Mouse (Mus musculus) ES-E14 (cell line): ENCODE measurements at regions not wholly inside any gene's neighbourhood (a gene's known extent, or its start where the extent isn't known, plus 50 kb on each side); places are given as distances from the start of the nearest gene placed in this dataset.

Experiments used
- DNase-seq: peaks from one replicate; pipeline ENCODE4 v3.0.0-alpha.2; 2013; ENCODE audit warnings: low read depth, low spot score
- H3K27ac ChIP-seq: 2 replicates; pipeline ENCODE4 v1.5.1; 2012; ENCODE audit warnings: low read depth, mild to moderate bottlenecking, low read length, moderate library complexity, mixed read lengths; ENCODE audit not compliant: poor library complexity, insufficient read depth, severe bottlenecking
- H3K36me3 ChIP-seq: 2 replicates; pipeline ENCODE4 v1.6.1; 2012; ENCODE audit warnings: mild to moderate bottlenecking, low read length, moderate library complexity, mixed read lengths; ENCODE audit not compliant: control insufficient read depth, poor library complexity, insufficient read depth, severe bottlenecking
- H3K4me1 ChIP-seq, 2 experiments: fragments of 150-350 bp in 1 of 2; sonication (generic) in 1 of 2; 2 replicates each; pipeline ENCODE4 v1.6.1; 2012; ENCODE audit warnings: low read length in 2 of 2, mild to moderate bottlenecking in 1 of 2, mixed read lengths in 1 of 2; ENCODE audit not compliant: control insufficient read depth in 2 of 2, insufficient read depth in 2 of 2, poor library complexity in 1 of 2
- H3K4me3 ChIP-seq, 2 experiments: fragments of 150-350 bp in 1 of 2; sonication (generic) in 1 of 2; 2 replicates each; pipeline ENCODE4 v1.5.1; 2012; ENCODE audit warnings: low read length in 2 of 2, low read depth in 1 of 2, mild to moderate bottlenecking in 1 of 2, mixed read lengths in 1 of 2; ENCODE audit not compliant: insufficient read depth in 1 of 2, poor library complexity in 1 of 2, severe bottlenecking in 1 of 2
- H3K9ac ChIP-seq: 2 replicates; pipeline ENCODE4 v1.6.1; 2012; ENCODE audit warnings: low read depth, mild to moderate bottlenecking, low read length, mixed read lengths; ENCODE audit not compliant: poor library complexity, insufficient read depth, severe bottlenecking
- H3K9me3 ChIP-seq: fragments of 150-350 bp; sonication (generic); 2 replicates; pipeline ENCODE4 v1.6.1; 2012; ENCODE audit warnings: low read depth, mild to moderate bottlenecking, low read length; ENCODE audit not compliant: control insufficient read depth, insufficient read depth
- CHD2 ChIP-seq: IDR thresholded peaks from 2 replicates; pipeline ENCODE4 v1.6.1; 2014; ENCODE audit warnings: mild to moderate bottlenecking, low read depth, low read length, inconsistent platforms
- HCFC1 ChIP-seq: IDR thresholded peaks from 2 replicates; pipeline ENCODE4 v1.6.1; 2012; ENCODE audit warnings: low read length, inconsistent platforms, borderline replicate concordance; ENCODE audit not compliant: insufficient read depth
- MAFK ChIP-seq: IDR thresholded peaks from 2 replicates; pipeline ENCODE4 v1.6.1; 2014; ENCODE audit warnings: mild to moderate bottlenecking, low read depth, low read length, inconsistent platforms; ENCODE audit not compliant: insufficient read depth
- ZC3H11A ChIP-seq: IDR thresholded peaks from 2 replicates; pipeline ENCODE4 v1.6.1; 2012; ENCODE audit warnings: low read depth, mild to moderate bottlenecking, inconsistent platforms, low read length, borderline replicate concordance
- ZNF384 ChIP-seq: IDR thresholded peaks from 2 replicates; pipeline ENCODE4 v1.6.1; 2012; ENCODE audit warnings: low read depth, low read length, inconsistent platforms
- in situ Hi-C, 2 experiments: fragments of 600-800 bp; cut with MboI; formaldehyde crosslinking; loops; one replicate each; pipeline ENCODE4 v1.15.1; 2025; ENCODE audit warnings: low sequenced_read_pairs in 2 of 2, inconsistent platforms in 1 of 2; ENCODE audit not compliant: unreplicated experiment in 2 of 2

DNA sequence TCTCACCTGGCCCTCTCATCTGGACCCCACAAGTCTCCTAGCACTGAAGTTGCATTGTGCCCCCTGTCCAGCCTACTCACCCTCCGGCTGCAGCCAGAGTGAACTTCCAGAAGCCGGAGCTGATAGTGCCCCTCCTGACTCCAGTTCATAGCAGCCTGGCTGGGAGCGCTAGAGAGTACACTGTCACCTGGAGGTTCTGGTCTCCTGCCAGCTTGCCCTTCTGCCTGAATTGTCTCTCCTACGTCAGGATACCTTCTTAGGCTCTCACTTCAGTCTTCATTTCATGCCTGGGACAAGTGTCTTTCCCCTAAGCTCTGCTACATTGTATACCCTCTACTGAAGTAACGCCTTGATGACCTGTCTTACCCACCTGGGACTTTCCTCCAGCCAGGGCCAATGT lies 112.3 kb downstream of the Efnb1 start:
- in situ Hi-C loops = no loop called here

DNA sequence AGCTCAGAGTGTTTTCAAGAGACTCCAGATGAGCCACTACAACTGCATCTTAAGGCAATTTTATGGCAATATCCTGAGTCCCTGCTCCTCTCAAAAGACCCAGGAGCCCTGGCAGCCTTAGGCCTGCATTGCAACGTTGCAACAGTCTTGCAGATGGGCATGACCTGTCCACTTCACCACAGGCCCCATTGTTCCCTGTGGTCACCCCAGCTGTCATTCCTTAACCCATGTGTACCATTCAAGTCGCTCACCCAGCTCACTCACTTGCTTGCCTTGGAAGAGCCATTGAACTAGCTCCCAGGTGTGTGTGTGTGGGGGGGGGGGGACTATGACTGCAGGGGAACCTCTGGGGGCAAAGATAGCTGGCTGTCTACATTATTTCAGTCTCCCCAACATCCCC lies 110.8 kb downstream of the Efnb1 start:
- TF ChIP-seq MAFK = no peak
- H3K4me3 ChIP-seq = no peak overlapping the region
- in situ Hi-C loops = no loop called here

More for the DNA sequence above, 112.3 kb downstream of the Efnb1 start:
- DNase-seq = no peak
- no peaks in the 10 kb centered on the region for H3K9me3 ChIP-seq
- TF ChIP-seq HCFC1 (no peak), MAFK (no peak), CHD2 (no peak), ZNF384 (no peak), ZC3H11A (no peak)
- no peak overlapping the region for H3K9ac ChIP-seq
- H3K27ac ChIP-seq = no peak overlapping the region
- H3K36me3 ChIP-seq = no peaks in the 10 kb centered on the region
- H3K4me3 ChIP-seq = no peak overlapping the region
- H3K4me1 ChIP-seq = no peaks in the 10 kb centered on the region

GRCm38 (mm10) chrX:99246051-99246450 lies 110.1 kb downstream of the Efnb1 start:
- in situ Hi-C loops = no loop called here
- TF ChIP-seq ZC3H11A (no peak), CHD2 (no peak), ZNF384 (no peak), MAFK (no peak), HCFC1 (no peak)
- H3K4me1 ChIP-seq = no peaks in the 10 kb centered on the region
- no peak overlapping the region for H3K27ac ChIP-seq
- DNase-seq = no peak
- no peaks in the 10 kb centered on the region for H3K9me3 ChIP-seq
- H3K4me3 ChIP-seq = no peak overlapping the region
- H3K36me3 ChIP-seq = no peaks in the 10 kb centered on the region
- H3K9ac ChIP-seq = no peak overlapping the region

More for the DNA sequence above, 110.8 kb downstream of the Efnb1 start:
- Histone ChIP-seq H3K36me3 (no peaks in the 10 kb centered on the region), H3K4me1 (no peaks in the 10 kb centered on the region), H3K9ac (no peak overlapping the region), H3K27ac (no peak overlapping the region), H3K9me3 (no peaks in the 10 kb centered on the region)
- no peak for DNase-seq

DNA sequence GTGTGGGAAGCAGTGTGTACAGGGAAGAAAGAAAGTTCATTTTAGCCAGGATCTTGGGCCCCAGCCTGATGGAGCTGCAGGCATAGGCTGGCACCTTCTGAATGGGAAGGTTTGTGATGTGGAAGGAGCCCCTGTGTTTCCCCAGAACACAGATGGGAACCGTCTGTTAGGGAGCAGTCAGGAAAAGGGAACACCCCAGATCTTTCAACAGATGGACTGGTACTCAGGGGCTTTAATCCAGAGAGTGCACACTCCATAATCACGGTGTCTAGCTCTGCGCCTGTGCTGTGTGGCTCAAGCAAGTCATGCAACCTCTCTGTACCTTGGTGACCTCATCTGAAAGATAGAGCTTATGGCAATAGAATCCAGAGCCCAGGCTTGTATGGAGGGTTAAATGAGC lies 109.6 kb downstream of the Efnb1 start:
- Histone ChIP-seq H3K36me3 (no peaks in the 10 kb centered on the region), H3K4me1 (no peaks in the 10 kb centered on the region), H3K9me3 (no peaks in the 10 kb centered on the region), H3K4me3 (no peak overlapping the region), H3K27ac (no peak overlapping the region), H3K9ac (no peak overlapping the region)
- in situ Hi-C loops = no loop called here
- DNase-seq = no peak
- TF ChIP-seq CHD2 (no peak), ZC3H11A (no peak), ZNF384 (no peak), MAFK (no peak), HCFC1 (no peak)

DNA sequence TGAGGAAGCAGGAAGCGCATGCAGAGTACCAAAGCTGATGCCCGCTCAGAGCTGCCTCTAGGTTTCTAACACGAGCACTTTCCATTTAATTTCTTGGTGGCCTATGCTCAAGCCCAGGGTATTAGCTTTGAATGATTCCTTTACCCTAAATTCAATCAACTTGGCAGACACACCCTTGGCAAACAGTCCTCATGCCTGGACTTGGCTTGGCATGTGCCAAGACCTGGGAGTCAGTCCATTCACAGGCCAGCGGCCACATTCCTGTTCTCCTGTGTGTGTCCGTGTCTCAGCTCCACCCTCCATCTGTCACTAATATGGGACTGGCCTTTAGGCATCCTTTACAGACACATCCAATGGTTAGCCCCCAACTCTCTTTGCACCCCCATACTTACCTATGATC lies 107.3 kb downstream of the Efnb1 start:
- in situ Hi-C loops = no loop called here
- TF ChIP-seq HCFC1 (no peak), ZC3H11A (no peak), CHD2 (no peak), ZNF384 (no peak), MAFK (no peak)
- no peak overlapping the region for H3K27ac ChIP-seq

More for the DNA sequence above, 107.3 kb downstream of the Efnb1 start:
- Histone ChIP-seq H3K4me3 (no peak overlapping the region), H3K9me3 (no peaks in the 10 kb centered on the region), H3K9ac (no peak overlapping the region), H3K4me1 (no peaks in the 10 kb centered on the region), H3K36me3 (no peaks in the 10 kb centered on the region)
- DNase-seq = no peak
